Mouse (Mus musculus): ENCODE measurements around the gene Metap1d.

The Metap1d gene

DNA sequence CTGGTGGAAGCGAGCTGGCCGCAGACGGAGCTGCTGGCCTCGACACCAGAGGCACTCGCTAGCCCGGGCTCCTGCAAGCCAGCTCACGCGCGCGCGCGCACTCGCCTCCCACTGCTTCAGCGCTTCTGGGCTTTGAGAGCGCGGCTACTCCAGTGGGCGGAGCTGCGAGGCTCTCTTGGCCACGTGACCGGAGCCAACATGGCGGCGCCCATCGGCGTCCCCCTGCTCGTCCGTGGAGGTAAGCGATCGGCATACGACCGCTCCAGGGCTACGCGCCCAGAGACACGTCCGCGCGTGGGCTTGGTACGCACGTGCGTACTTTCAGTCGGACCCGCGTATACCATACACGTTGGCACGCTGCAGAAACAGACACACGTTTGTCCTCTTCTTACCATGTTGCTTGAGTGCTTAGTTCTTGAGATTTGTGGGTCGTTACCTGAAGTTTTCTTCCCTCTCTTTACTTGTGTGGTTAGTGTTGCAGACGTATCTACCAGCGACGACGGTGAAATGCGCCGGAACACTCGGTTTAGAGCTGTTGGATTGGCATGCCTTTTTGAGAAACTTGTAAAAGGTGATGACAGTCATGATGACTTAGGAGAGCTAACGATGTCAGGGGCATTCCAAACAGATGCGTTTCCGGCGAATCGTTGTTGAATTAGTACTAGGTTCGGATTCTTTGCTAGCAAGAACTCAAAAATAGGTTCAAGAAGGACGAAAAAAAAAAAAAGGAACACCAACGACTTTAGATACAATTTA lies at the start of gene Metap1d:
Gene Metap1d, plus strand, starts transcription at position 116 of the 756 bp plus-strand sequence.
- peak; percentile 93 for DNase-seq (ENCODE audit: low read depth, low spot score)

DNA sequence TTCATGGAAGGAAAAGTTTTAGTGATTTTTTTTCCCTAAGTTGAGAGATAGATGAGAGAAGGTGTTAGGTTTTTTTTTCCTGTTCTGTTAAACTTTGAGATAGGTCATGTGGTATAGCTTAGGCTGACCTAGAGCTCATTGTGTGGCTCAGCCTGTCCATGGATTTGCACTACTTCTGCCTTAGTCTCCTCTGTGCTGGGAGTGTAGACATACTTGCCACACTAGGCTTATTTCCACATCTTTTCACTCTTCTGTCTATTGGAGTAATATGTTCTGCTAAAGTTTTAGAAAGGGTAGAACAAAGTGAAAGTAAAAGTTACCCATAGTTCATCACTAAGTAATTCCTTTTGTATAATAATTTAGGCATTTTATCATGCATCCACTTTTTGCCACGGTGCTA lies 47.5 kb upstream of the Metap1d start:
- DNase-seq (ENCODE audit: low read depth, low spot score), result no peak

DNA sequence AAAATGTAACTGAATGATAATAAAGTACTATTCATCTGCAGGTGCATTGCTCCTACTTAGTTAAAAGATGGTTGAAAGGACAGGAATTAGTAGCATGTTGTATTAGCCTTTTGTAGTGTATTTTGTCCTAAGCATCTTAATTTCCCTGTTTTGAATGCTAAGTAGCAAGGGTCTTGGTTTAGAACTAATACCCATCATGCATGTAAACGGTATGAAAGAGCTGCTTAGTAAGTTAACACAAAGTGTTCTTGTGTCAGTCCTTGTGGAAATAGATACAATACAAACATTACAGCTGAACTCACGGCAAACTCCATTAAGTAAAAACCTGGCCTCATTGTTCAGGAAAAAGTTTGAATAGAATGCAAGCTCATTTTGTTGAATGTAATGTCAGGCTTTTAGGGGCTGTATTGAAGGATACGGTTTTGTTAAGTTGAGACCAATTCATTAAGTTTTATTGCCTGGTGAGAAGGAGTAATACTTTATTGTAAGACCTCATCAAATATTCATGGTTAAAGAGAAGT lies 34.3 kb upstream of the Metap1d start:
- no peak for DNase-seq (ENCODE audit: low read depth, low spot score)

DNA sequence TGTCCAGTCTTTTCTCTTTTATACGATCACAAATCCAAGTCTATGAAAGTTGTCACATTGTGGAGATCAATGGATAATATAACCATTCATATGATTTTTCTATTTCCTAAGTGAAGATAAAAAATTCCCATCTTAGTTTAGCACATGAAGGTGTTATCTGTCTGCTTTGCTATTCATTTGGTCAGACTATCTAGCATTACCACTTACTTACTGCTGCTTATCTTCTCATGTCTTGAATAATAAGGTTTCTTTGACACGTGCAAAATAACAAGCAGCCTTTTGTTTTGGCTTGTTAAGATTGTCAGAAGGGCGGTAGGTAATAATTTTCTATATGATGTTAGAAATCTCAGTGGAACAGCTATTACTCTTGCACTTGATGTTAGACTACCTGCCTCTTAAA lies 33.7 kb upstream of the Metap1d start:
- DNase-seq (ENCODE audit: low read depth, low spot score), result no peak

DNA sequence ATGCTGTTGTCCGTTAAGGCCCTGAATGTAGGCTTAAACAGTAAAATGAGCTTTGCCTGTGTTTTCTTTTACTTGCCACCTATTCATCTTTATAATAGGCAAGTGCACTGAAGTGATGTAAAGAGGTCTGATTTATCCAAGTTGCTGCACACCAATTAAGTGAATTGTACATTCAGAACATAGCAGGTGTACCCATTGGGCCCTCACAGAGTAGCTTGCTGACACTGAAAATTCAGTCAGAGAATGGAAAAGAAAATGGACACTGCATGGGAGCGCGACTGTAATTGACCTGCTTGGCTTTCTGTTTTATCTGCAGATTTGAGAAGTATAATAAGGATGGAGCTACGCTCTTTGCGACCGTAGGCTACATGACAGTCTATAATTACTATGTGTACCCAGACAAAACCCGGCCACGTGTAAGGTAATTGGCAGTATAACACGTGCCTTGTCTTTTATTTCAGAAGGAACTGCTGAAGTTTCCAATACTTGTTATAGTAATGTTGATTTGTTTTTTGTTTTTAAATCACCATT lies 32.1 kb upstream of the Metap1d start:
- no peak for DNase-seq (ENCODE audit: low read depth, low spot score)

DNA sequence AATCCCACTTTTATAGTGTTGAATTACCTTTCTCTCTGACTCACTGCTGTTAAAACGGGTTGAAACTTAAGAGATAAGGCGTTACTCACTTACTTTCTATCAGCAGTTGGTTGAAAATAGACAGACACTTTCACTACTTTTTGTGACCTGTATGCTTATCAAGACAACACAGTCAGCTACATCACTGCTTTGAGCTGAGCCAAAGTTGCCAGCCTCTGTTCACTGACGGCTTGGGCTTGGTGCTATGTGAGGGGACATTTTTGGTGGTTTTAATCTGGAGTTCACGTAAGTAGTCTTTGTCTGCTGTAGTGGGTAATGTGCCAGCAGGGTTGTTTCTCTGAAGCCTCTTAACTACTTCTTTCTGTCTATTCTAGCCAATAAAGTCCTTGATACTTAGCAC lies 28.5 kb upstream of the Metap1d start:
- DNase-seq (ENCODE audit: low read depth, low spot score), result no peak

DNA sequence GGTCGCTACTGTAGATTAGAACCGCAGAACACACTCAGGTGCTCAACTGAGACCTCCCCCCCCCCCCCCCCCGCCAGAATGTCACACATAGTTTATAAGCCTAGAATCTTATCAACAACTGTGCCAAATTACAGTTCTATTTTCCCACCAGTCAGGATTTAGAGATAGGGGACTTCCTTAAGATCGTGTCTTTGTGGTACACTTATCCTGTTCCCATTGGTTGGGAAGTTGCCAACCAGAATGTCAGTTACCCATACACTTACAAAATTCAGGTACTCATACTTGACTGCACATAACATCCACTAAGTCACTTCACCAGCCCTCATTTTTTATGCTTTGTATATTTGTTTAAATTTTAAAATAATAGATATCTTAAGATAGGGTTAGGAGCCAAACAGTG lies 17.6 kb upstream of the Metap1d start:
- DNase-seq (ENCODE audit: low read depth, low spot score), result no peak

DNA sequence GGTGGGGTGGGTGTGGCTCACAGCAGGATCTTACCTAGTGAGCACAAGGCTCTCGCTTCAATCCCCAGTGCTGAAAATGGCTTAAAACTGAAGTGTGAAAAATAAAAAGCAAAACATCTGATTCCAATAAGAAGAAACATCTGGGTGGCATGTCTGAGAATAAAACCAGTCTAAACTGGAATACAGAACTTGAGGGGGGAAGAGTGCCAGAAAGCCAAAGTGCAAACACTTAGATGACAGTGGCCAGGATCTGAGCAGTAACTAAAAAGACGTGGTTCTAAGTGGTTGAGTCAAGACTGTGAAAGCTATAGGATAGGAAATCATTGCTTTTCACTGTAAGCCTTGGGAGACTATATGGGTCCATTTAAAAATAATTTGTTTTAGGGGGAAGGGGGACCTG lies 9.7 kb upstream of the Metap1d start:
- peak; percentile 8 for DNase-seq (ENCODE audit: low read depth, low spot score)

DNA sequence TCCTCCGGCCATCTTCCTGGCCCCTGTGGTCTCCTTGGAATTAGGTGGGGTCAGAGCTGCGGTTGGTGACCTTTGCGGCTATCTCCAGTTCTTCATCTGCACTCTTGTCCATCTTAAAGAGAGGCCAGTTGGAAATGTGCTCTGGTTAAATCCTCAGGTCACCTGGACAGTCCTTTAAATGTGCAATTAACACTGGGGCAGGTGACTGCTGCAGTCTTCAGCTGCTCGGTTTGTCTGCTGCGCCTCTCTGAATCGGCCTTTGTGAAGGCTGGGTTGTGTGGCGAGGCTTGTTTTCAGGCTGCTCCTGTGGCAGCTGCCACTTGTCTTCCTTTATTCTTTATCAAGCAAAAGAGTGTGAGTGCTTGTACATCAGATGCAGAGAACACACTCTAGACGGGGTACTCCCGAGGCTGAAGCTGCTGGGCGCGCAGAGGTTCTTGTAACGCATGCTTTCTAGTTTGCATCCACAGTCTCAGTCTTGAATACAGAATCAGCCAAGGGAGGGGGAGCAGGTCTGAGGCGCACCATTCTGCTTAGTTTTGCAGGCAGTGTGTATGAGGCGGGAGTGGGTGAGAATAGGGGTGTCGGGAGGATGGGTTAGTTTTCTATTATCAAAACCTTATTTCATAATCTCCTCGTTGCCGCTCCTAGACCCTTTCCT lies 7.4 kb upstream of the Metap1d start:
- no peak for DNase-seq (ENCODE audit: low read depth, low spot score)

DNA sequence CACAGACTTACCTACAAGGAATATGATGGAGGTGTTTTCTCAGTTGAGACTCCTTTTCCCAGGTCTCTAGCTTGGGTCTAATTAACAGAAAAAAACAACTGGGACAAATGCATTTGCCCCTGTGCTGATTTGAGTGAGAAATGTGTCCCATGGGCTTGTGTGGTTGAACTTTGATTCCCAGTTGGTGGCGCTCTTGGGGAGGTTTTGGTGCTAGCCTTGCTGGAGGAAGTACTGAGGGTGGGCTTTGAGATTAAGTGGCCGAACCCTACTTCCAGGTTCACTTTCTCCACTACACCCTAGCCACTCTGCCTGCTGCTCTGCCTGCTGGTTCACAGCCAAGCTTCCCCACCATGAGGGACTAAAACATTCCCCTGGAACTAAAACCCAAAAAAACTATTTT lies 3.5 kb upstream of the Metap1d start:
- DNase-seq (ENCODE audit: low read depth, low spot score), result no peak

DNA sequence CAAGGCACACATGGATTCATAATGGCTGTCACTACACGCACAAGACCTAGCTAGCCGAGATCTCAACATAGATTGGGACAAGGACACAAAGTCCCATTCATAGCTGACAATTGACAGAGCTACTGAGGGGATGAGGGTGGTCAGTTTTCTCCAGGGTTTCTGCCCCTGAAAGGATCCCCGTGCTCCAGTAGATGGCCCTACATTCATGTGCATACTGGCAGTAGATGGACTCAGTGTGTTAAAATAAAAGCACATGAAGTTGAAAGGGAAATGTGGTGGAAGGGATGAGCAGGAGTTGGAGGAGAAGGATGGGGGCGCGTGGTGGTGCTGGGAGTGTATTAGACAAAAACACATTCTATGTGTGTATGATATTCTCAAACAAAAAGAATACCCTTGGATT lies 1.3 kb upstream of the Metap1d start:
- no peak for DNase-seq (ENCODE audit: low read depth, low spot score)

DNA sequence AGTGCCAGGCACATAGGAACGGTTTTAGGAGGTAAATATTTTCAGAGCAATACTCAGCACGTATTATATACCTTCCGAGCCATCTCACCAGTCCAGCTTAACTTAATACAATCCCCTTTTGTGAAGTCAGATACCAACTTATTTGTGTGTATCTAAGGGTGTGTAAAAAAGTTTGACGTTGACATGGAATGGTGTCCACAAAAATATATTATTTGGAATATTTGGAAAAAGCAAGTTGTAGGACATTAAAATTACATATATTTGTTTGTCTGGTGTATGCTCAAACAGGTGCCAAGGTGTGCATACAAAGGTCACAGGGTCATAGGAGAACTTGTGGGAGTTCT lies 813 bp downstream of the Metap1d start:
- no peak for DNase-seq (ENCODE audit: low read depth, low spot score)

DNA sequence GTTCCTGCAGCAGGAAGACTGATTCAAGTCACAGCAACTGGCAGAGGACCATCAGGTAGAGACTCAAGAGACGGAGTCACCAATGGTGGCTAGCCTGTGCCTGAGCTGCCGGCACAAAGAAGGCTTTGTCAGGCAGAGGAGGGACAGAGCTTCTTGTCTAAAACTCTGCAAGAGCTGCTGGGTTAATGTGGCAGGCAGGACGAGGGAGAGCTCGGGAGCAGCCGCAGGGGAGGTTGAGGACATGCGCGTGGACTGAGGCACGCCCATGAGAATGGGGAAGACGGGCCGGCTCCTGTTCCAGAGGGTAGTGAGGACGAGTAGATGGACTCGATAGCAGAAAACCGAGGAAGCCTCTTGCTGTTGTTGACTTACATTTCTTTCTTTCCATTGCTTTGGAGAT lies 5.5 kb downstream of the Metap1d start:
- DNase-seq (ENCODE audit: low read depth, low spot score), result no peak

DNA sequence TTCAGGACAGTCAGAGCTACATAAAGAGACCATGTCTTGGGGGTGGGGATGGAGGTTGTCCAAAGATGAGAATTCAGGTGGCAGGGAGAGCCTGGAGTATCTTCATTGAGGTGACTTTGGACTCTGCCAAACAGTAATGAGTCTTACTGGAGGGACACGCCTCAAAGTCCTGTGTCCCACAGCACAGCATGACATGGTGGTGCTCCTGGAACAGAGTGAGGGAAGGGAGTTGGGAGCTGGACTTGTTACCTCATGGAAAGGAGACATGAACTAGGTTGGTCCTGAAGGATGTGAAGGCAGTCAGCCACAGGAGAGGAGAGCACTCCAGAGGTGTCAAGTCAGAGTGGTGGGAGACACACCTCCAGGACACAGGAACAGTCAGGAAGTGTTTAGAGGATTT lies 6.6 kb downstream of the Metap1d start:
- DNase-seq (ENCODE audit: low read depth, low spot score), result no peak

DNA sequence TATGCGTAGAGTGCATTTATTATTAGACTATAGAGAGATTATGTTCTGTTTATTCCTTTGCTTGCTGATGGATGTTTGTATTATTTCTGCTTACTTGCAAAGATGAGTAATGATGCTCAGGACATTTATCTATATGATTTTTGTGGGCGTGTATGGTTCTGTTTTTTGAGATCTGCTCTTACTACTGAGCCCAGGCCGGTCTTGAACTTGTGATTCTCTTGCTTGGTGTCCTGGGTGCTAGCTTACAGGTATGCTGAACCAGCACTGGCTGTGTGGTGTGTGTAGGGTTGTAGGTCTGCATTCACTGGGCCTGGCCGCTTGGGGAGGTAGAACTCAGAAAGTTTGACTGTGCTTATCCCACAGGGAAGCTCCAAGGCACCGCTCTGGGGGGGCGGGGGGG lies 8.1 kb downstream of the Metap1d start:
- no peak for DNase-seq (ENCODE audit: low read depth, low spot score)

DNA sequence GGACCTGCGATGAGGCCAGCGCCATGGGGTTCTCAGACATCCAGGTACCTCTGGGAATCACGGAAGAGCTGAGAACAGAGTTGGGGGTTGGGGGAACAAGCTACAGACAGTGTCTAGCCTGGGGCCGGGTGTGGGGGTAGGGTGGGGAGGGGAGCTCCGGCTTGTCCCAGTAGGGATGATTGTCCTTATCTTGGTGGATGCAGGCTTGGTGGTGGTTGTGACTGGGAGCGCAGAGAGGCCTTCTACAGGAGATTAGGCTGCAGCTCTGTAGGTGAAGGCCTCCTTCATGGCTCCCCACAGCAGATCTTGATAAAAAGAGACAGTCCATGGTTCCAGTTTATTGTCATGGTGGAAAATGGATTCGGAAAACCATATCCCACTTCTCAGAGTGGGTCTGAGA lies 8.5 kb downstream of the Metap1d start:
- DNase-seq (ENCODE audit: low read depth, low spot score), result no peak

DNA sequence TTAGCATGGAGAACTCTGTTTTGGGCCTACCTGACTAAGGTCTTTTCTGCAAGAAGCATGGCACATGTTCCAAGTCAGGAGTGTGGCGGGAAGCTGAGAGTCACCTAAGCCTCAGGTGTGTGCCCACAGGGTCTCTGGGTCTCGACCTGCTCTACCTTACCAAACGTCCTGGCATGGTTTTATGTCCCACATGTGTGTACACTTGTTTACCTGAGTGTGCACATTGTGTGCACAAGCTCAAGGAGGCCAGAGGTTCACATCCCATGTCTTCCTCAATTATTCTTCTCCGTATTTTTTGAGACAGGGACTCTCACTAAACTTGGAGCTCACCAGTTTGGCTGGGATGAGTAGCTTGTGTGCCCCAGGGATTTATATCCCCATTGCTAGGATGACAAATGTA lies 9.0 kb downstream of the Metap1d start:
- no peak for DNase-seq (ENCODE audit: low read depth, low spot score)

DNA sequence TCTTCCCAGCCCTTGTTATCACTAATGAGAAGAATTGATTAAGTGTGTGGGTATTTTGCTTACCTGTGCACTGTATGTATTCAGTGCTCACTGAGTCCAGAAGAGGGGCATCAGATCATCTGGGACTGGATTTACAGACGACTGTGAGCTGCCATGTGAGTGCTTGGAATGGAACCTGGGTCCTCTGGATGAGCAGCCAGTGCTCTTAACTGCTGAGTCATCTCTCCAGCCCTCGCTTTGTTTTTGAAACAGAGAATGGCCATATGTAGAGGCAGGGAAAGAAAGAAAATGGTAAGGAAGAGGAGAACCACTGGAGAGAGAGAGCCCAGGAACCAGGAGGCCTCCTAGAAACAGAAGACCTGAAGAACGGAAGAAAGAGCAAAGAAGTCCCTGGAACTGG lies 9.5 kb downstream of the Metap1d start:
- DNase-seq (ENCODE audit: low read depth, low spot score), result no peak

DNA sequence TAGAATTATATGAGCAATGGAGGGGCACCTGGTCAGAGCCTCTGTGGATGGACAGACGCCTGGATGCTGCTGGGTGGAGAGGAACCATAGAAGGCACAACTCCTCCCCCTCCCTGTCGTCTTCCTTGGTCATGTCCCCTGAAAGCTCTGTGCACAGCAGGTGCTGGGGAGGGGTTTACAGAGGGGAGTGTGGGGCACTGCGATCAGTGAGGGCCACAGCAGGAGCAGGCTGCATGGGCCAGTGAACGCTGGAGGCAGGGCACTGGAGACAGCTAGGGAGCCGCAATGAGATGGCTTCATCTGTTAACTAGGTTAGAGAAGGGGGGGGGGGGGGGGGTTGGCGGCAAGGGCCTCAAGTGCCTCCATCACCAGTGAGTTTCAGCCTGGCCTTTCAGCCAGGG lies 13.0 kb downstream of the Metap1d start:
- DNase-seq (ENCODE audit: low read depth, low spot score), result no peak

DNA sequence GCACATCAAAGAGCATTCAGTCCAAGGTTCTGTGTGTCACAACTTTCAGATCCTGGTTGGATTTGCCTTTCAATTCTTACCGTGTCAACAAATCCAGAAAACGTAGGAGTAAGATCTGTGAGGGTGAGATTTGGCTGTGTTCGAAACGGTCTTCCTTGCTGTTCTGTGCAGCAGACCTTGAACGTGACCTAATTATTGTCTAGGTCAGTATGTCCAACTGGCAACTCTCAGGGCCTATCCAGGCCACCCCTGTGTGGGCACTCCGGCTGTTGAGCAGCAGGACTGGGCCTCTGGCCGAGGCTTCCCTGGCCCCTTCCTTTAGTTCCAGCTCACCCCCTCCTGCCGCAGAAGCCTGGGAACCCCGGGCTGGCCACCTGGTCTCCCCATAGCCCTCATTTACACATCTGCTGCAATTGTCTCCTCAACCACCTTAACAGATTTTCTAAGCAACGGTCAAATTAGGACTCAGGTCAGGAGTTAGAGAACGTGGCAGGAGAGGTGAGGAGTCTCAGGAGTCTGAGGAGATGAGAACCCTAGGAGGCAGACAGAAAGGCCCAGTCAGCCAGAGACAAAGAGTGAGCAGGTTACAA lies 13.9 kb downstream of the Metap1d start:
- DNase-seq (ENCODE audit: low read depth, low spot score), result no peak

DNA sequence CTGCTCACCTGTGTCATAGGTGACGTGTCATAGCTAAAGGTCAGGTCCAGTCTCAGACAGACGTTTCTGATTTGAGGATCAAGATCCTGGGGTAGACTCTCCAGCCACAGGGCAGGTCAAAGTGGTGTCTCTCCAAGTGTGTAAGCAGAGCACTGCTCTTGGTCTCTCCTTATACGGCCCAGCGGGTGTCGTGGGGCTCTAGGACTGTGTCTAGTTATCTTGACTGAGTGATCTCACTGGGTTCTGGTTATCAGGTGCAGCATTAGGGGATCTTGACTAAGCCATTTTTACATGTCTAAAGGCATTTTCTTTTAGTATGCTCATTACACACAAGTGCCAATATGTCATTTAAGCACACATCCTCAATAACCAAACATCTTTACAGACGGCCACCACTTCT lies 18.0 kb downstream of the Metap1d start:
- DNase-seq (ENCODE audit: low read depth, low spot score), result no peak

DNA sequence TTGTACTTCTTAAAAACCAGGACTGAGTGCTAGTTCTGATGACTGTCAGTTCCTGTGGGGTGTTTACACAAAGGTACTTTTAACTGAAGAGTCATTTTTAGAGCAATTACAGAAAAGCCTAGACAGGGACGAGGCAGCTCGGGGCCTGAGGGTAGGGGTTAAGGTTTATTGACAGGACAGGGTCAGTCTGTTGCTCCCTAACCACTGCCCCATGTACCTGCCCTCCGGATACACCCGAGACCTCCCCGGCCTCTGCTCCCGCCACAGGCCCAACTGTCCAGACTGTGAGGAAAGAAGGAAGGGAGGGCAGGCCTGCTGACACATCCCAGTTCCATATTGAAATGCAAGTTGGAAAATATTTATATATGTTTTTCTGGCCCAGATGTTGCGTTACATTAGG lies 20.8 kb downstream of the Metap1d start:
- DNase-seq (ENCODE audit: low read depth, low spot score), result no peak

DNA sequence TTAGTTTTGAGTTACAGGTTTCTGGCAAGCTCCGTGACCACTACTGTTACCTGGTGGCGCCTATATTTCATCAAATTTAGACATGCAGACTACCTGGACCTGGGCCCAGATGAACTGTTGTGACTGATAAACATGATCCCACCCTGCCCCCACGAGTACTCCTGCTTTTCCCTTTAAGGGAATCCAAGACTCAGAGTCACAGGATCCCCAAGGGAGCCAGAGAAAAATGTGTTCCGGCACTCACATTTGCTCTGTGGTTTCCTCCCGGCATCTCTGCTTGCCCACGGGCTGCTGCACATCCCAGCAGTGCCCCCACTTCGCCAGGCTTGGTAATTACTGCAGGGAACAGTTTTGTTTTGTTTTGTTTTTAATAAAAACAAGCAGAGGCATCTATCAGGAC lies 21.3 kb downstream of the Metap1d start:
- DNase-seq (ENCODE audit: low read depth, low spot score), result no peak
